Mouse (Mus musculus) gastrocnemius, postnatal 4 days (tissue): ENCODE measurements around the gene Pck1. TPM values are rescaled to one million over a fixed set of nuclear protein-coding genes. Genes with fewer than 3 reads are reported as not detected.
"Not testable (repeated sequence)": the region's sequence is repeated elsewhere in the genome, so short reads cannot be mapped to it uniquely, and the experiment has no call there.

Experiments used
- DNase-seq, 2 experiments: peaks; one replicate each; pipeline ENCODE4 v3.0.0; 2021 to 2022; ENCODE audit warnings: low spot score in 2 of 2, mixed read lengths in 2 of 2
- long read RNA-seq, 2 experiments: library from polyadenylated mRNA; stranded (forward); transcript quantifications; one replicate each; pipeline ENCODE4 v2.0.0; 2021
- total RNA-seq, 2 experiments: library from RNA; stranded (reverse); gene quantifications; 2 replicates each; pipeline ENCODE4 v1.2.3; 2021

Gene Pck1
- total RNA-seq: 10 to 100 TPM; 13.9 to 59.4 TPM
- long read RNA-seq, experiment 1, transcript Pck1-201 (10 exons, 2,661 nt): major isoform, 24 of 29 reads
- long read RNA-seq, experiment 1, partial matches to known transcripts: 5 of 29 reads
- long read RNA-seq, experiment 1, other reads (novel, unspliced or antisense): 0 of 29 reads
- long read RNA-seq, experiment 2, transcript Pck1-201 (10 exons, 2,661 nt): major isoform, 21 of 24 reads
- long read RNA-seq, experiment 2, partial matches to known transcripts: 3 of 24 reads
- long read RNA-seq, experiment 2, other reads (novel, unspliced or antisense): 0 of 24 reads

- no peak for DNase-seq
Observed at GRCm38 (mm10) chr2:173152436-173153151, at the start of gene Pck1. TSS of gene Pck1 (plus strand) at chr2:173153048.

- no peak for DNase-seq
Observed at GRCm38 (mm10) chr2:173106409-173106808, 46.4 kb upstream of the Pck1 start.

DNA sequence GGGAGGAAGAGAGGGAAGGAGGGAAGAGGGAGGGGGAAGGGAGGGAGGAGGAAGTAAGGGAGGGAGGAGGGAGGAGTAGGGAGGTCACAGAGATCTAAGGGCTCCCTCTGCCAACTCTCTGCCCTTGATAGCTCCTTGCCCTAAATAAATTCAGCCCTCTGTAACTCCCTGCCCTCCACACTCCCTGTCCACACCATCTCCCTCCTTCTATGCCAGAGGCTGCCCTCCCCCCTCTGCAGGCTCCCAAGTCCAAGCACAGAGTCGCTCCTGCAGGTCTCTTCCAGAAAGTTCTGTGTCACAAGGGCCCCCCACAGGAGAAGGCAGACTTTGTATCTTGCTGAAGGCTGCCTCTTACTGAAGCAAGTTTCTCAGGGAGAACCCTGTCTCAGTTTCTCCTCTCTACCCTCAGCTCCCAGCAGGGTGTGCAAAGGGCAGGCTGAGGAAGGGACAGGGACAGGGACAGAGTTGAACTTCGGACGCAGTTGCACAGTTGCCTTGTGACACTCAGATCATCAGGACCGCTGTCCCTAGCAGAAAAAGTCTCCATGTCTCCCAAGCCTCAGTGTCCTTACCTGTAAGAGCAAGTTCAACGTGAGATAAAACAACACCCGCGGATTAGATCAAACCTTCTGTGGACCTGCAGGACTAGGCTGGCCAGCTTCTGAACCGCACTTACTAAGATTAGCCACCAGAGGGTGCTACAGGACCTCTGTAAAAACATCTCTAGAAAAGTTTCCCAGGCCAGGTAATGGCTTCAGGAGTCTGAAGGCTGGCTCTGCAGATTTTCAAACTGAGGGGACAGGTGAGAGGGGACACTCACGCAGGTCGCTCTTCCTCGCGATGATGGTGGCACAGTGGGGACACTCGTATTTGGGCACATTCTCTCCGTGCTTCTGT, 45.7 kb upstream of the Pck1 start:
- DNase-seq: peak in 1 of 2 experiments; percentile 36

DNA sequence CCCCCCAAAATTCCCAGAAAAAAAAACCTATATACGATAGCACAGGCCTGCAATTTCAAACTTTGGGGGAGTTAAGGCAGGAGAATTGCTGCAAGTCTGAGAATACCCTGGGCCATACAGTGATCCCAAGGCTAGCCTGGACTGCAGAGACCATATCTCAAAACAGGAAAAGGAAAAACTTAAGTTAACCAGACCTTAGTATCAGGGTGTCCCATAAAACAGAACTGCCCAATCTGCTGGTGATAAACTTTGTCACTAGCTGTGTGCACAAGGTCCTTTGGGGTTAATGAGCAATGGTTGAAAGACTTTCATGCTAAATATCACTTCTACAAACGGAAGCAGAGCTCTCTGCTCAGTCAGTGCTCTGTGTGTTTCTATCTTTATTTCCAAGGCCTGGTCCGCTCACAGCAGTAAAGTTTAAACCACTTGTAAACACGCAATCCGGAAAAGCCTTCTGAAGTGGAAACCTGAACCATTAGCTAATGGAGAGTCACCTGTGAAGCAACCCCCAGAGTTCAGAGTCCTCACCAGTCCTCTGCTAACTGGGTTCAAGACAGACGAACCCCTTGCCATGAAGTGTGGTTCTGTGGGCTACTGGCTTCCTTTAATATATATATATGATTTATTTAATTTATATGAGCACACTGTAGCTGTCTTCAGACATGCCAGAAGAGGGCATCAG, 44.2 kb upstream of the Pck1 start:
- DNase-seq: no peak

GRCm38 (mm10) chr2:173109510-173109909, 43.3 kb upstream of the Pck1 start:
- no peak for DNase-seq

GRCm38 (mm10) chr2:173110571-173110970, 42.3 kb upstream of the Pck1 start:
- no peak for DNase-seq

- DNase-seq: not testable (repeated sequence)
Observed at GRCm38 (mm10) chr2:173113796-173114195, 39.1 kb upstream of the Pck1 start.

- DNase-seq: no peak
Observed at GRCm38 (mm10) chr2:173119023-173119944, 33.6 kb upstream of the Pck1 start, which contains the start of gene Ctcfl. TSS of gene Ctcfl (minus strand) at chr2:173119525.

GRCm38 (mm10) chr2:173120117-173120516, 32.7 kb upstream of the Pck1 start:
- not testable (repeated sequence) for DNase-seq

GRCm38 (mm10) chr2:173124022-173124735, 28.7 kb upstream of the Pck1 start:
- no peak for DNase-seq

DNA sequence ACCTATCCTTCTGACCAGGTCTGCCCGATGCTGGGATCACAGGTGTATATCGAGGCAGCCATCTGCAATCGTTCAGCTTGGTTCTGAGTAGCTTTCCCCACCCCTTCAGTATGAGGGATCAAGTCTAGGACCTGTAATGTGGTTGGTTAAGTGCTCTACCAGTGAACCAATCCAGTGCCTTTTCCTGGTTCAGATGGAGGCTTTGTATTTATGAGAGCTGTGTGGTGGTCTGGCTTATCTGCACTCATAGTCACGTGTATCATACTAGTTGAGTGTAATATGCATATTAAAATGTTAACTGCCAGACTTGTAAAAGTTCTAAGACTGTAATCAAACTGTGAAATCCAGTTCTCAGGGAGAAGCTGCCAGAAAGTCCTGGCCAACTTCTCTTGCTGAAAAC, 26.5 kb upstream of the Pck1 start:
- DNase-seq: no peak

GRCm38 (mm10) chr2:173129111-173129510, 23.7 kb upstream of the Pck1 start:
- no peak for DNase-seq

DNA sequence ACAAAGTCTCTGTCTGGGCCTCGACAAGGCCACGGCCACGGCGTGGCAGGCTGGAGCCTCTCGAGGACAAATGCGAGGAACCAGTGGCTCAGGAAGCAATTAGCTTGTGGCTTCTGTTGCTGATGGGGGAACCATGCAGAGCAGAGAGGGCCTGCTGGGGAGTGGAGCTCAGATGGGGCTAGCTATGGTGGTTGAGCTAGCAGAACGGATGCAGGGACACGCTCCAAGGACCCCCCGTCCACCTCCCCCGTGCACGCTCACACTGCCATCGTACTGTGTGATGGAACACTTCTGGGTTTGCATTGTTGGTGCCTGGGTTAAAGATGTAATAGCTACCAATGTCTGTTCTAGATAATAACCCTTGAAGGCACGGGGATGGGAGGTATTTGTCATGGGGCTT, 20.6 kb upstream of the Pck1 start:
- no peak for DNase-seq

DNA sequence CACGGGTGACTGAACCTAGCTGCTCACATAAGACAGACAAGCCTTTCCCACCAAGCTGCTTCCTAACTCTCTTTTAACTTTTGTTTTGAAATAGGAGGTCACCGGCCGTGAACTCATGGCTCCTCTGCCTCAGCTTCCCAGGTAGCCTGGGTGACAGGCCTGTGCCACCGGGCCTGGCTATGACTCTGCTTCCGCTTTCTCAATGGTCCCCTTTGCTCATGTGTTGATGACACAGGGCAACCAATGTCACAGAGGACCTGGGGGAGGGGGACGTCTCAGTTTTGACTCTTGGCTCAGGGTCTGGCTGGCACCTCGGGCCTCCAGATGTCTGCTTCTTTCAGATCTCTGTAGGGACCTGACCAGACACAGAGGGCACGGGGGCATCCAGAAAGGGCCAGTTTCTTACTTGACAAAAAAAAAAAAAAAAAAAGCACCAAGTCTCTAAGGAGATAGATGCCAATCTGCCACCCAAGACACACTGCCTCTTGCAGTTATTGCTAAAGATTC, 20.0 kb upstream of the Pck1 start:
- DNase-seq: no peak

- DNase-seq: no peak
Observed at GRCm38 (mm10) chr2:173134695-173135094, 18.2 kb upstream of the Pck1 start.

DNA sequence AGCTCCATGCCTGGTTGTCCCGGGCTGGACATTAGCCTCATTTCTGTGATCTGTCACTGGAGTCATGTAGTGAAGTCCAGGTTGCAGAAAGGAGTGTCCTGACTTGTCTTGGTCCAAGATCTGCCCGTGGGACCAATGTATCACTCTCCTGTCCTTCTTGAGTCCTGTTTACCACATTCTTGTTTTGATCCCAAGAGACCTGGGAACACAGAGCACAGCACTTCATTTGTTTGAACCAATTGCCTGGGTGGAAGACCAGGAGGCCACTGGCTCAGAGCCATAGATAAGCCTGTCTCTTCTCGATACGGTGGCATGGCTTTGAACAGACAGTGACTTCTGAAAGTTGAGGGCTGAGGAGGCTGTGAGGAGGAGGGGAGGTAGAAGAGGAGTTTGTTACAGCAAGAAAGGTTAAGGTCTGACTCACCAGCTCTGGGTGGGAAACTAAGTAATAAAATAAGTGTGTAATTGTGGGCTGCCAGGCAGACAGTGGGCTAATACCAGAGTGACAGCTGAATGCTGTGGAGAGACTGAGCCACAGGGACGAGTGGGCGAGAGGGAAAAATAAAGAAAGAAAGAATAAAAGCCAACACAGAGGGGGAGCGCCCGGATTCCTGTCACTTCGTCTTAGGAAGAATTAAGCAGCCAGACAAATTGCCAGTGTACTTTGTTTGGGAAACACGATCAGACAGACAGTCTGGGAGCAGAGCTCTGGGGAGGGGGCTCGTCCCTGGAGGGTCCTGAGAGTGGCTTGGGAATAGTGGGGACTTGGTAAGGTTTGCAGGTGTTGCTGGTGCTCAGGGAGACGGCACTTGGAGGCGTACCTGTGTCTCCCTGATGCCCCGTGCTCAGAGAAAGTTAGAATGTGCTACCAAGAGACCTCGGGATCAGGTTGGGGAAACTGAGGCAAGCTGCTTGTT, 14.3 kb upstream of the Pck1 start:
- no peak for DNase-seq

GRCm38 (mm10) chr2:173143611-173144010, 9.2 kb upstream of the Pck1 start:
- no peak for DNase-seq

- no peak for DNase-seq
Observed at GRCm38 (mm10) chr2:173145808-173146207, 7.0 kb upstream of the Pck1 start.
